Mouse (Mus musculus): ENCODE results near the gene Gm30083. TPM values are rescaled to one million over a fixed set of nuclear protein-coding genes. Genes with fewer than 3 reads are reported as not detected.

The Gm30083 gene
- polyA plus RNA-seq, 1 experiment, result not detected

DNA sequence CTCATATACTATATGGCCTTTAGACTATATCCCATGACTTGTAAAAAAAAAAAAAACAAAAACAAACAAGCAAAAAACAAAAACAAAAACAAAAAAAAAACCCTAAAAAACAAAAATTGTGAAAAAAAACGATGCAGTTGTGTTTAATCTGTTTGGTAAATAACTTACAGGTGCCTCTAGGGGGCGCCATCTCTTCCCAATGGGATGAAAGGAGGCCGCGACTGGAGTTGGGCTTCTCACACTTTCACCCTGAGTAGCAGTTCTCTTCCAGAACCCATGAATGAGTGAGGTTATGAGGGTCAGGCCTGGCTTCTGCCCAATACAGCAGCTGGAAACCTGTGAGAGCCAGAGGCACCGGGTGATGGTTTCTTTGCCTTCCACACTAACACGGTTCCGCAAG, 49.3 kb downstream of the Gm30083 start:
- no peak for DNase-seq (ENCODE audit: extremely low spot score in 1 of 2, low spot score in 1 of 2)

GRCm38 (mm10) chr14:33959341-33959740, 55.6 kb downstream of the Gm30083 start:
- DNase-seq (ENCODE audit: extremely low spot score in 1 of 2, low spot score in 1 of 2), result peak in 1 of 2 experiments; percentile 84

DNA sequence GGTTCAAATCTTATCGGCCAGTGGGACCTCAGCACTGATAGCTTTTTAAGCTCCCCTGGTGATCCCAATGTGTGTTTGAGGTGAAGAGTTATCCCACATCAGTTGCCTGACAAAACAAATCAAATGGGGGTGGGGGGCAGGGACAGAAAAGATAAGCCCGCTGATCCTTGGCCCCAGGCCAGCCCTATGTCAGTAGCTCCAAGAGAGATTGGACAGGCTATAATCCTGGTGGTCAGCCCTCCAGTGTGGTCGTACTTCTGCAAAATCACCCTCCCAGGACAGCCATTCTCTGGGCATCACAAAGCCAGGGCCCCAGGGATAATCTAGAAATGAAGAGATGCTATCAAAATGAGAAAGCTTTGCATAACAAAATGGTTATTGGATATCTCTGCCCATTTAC, 56.1 kb downstream of the Gm30083 start:
- no peak for DNase-seq (ENCODE audit: extremely low spot score in 1 of 2, low spot score in 1 of 2)

DNA sequence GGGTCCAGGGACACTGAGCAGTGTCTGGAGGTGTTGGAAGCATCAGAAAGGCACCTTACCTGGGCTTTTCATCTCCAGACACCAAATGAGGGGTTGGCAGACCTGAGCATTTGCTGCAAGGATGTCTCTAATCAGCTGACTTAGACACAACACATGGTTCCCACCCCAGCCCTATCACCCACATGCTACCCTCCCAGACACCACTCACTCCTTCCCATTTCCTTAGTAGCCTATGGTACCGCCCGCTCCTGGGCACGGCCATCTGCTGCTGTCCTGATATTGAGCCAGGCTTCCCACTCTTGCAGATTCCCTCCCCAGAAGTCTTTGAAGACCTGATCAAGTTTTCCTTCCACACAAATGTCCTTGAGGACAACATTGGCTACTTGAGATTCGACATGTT, 56.8 kb downstream of the Gm30083 start:
- peak in 1 of 2 experiments; percentile 47 for DNase-seq (ENCODE audit: extremely low spot score in 1 of 2, low spot score in 1 of 2)

DNA sequence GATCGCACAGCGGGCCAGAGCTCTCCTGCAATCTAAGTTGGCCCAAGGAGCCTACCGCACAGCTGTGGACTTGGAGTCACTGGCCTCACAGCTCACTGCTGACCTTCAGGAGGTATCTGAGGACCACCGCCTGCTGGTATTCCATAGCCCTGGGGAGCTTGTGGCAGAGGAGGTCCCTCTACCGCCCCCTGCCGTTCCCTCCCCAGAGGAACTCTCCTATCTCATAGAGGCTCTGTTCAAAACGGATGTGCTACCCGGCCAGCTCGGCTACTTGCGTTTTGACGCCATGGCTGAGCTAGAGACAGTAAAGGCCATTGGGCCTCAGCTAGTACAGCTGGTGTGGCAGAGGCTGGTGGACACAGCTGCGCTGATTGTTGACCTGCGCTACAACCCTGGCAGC, 58.9 kb downstream of the Gm30083 start:
- DNase-seq (ENCODE audit: extremely low spot score in 1 of 2, low spot score in 1 of 2), result no peak

DNA sequence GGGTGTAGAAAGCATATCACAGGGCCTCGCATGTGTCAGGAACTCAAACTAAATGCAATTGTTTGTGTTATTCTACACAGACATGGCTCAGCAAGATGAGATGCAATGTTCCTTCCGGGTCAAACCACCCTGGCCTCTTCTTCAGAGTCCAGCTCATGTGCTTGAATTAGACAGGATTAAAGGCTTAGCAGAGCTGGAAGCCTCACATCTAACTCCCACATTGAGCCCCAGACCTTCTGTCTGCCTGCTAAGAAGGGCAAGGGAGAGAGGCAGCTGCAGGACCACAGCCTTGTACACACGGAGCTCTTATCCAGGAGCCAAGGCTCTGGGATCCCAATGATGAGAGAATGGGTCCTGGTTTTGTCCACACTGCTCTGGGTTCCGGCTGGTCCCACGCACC, 61.2 kb downstream of the Gm30083 start, which contains the start of gene Rbp3:
Gene Rbp3 (plus strand): TSS at position 243 of the 400 bp plus-strand sequence.
- DNase-seq (ENCODE audit: extremely low spot score in 1 of 2, low spot score in 1 of 2), result no peak

DNA sequence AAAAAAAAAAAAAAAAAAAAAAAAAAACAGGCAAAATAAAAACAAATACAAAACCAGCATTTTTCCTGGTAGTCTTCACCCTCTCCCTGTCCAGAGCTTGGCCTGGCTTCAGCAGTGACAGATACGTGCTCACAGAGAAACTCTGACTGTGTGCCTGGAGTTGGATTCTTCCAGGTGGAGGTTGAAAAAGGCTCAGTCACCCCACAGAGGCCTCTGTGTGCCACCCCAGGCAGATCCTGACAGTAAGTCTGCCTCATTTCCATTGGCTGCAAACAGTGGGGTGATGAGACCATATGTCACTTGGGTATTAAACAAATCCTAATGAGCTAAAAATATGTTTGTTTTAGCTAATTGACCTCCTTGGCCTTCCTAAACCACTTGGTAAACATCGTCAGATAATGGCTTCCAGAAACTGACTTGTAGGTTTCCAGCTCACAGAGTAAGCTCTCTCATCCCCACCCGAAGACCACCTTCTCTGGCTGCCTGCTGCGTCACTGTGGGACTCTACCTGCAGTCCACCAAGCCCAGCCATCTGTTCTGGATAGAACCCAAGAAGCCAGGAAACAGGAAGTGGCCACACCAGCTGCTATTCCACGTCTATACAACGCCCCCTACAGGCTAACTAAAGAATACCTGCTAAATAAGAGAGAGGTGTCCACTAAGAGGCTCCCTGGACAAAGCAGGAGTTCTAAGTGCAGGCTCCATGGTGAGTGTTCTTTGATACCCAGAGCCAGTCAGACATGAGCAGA, 62.6 kb downstream of the Gm30083 start:
- DNase-seq (ENCODE audit: extremely low spot score in 1 of 2, low spot score in 1 of 2), result no peak

- DNase-seq (ENCODE audit: extremely low spot score in 1 of 2, low spot score in 1 of 2), result no peak
Measured at GRCm38 (mm10) chr14:33946125-33946524, 68.9 kb downstream of the Gm30083 start.

DNA sequence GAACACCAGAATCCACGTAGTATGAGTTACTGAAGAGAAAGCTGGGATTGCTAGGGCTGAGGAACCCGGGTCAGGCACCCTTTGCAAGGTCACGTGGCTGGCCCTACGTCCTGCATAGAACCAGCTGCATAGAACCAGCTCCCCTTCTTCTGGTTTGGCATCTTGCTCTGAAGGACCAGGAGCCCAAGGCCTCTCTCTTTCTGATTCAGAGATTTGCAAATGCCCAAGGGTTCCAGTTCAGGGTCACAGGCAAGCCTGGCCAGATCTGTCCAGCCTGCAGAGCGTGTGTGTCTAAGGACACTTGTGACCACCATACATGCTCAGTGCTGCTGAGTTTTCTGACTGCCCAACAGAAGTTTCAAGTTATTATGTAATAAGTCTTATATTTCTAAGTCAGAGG, 72.8 kb downstream of the Gm30083 start:
- no peak for DNase-seq (ENCODE audit: extremely low spot score in 1 of 2, low spot score in 1 of 2)

DNA sequence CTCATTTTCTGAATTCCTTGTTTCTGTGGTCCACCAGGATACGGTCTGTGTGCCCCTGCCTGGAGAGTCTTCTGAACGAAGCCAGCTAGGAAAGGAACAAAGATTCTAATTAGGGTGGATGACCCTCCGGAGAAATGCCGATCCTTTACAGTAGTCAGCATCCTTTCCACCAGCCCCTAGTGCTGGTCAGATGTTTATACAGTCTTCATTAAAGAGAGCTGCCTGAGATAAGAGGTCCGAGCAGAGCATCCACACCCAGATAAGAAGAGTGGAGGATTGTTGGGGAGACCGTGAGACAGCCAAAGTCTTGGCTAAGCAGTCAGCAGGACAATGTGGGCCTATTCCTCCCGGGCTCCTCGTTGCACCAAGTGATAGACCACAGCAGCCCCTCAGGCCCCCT, 74.2 kb downstream of the Gm30083 start, which contains the start of gene Gdf2:
Gene Gdf2 (plus strand): TSS at position 301 of the 400 bp plus-strand sequence.
- no peak for DNase-seq (ENCODE audit: extremely low spot score in 1 of 2, low spot score in 1 of 2)

DNA sequence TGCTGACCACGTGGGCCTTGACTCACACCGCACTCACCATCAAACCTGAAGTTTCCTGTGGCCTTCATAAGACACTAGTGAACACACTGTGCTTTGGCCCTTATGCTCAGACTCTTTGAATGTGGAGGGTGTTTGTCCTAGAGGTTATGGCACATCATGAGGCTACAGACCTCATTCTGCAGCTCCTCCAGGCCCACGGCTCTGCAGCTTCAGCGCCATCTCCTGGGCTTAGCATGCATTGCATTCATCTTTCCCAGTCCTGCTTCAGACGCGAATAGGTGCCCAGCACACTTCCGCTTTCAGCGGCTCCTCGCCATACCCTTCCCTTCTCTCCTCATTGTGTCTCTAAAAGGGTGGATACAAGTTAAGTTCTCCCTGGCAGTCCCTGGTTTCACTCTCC, 75.9 kb downstream of the Gm30083 start:
- DNase-seq (ENCODE audit: extremely low spot score in 1 of 2, low spot score in 1 of 2), result peak in 1 of 2 experiments; percentile 88

Other genes with a start within 250 kb of the Gm30083 start
- 3.6 and 3.9 TPM in 2 replicates for gene Gdf10, start 91.6 kb downstream of the Gm30083 start, polyA plus RNA-seq (2012; rRNA removed)
- gene Gdf2, start 74.1 kb downstream of the Gm30083 start, polyA plus RNA-seq (2012; rRNA removed), result 0.04 TPM in 1 of 2 replicates, not detected in the other
- not detected in 2 replicates for gene Rbp3, start 61.2 kb downstream of the Gm30083 start, polyA plus RNA-seq (2012; rRNA removed)
- 2.5 and 2.6 TPM in 2 replicates for gene Zfp488, start 36.4 kb downstream of the Gm30083 start, polyA plus RNA-seq (2012; rRNA removed)
- gene Gm5460, start 1.6 kb upstream of the Gm30083 start, polyA plus RNA-seq (2012; rRNA removed), result not detected in 2 replicates
- not detected in 2 replicates for gene Antxrl, start 37.5 kb upstream of the Gm30083 start, polyA plus RNA-seq (2012; rRNA removed)
- 0.32 and 0.36 TPM in 2 replicates for gene Anxa8, start 70.8 kb upstream of the Gm30083 start, polyA plus RNA-seq (2012; rRNA removed)
- gene A630023A22Rik, start 87.6 kb upstream of the Gm30083 start, polyA plus RNA-seq (2012; rRNA removed), result not detected in 2 replicates
- gene Npy4r, start 137.3 kb upstream of the Gm30083 start, polyA plus RNA-seq (2012; rRNA removed), result not detected in 2 replicates
- 1.1 and 1.2 TPM in 2 replicates for gene Gprin2, start 186.5 kb upstream of the Gm30083 start, polyA plus RNA-seq (2012; rRNA removed)
- 1.1 and 1.3 TPM in 2 replicates for gene Syt15, start 204.4 kb upstream of the Gm30083 start, polyA plus RNA-seq (2012; rRNA removed)

Data from frontal cortex, adult 2 months (tissue).